Mouse (Mus musculus) ES-Bruce4 (cell line): Measurements from ENCODE around the gene Azi2.

Experiments
- CTCF ChIP-seq: IDR thresholded peaks from one replicate; pipeline ENCODE4 v1.8.1; 2011; ENCODE audit warnings: low read depth, low read length
- EP300 ChIP-seq: IDR thresholded peaks from 2 replicates; pipeline ENCODE4 v1.6.1; 2011; ENCODE audit warnings: low read depth, low read length; ENCODE audit not compliant: insufficient read depth
- POLR2A ChIP-seq: IDR thresholded peaks from one replicate; pipeline ENCODE4 v1.8.1; 2011; ENCODE audit warnings: low read length; ENCODE audit not compliant: insufficient read depth

GRCm38 (mm10) chr9:118082575-118083431 lies 42.5 kb downstream of the Azi2 start:
- TF ChIP-seq CTCF = no peak
- no peak for TF ChIP-seq POLR2A
- TF ChIP-seq EP300 = no peak
